Mouse (Mus musculus) heart, adult 18-20 months (tissue): ENCODE results near the gene Rd3. TPM values are rescaled to one million over a fixed set of nuclear protein-coding genes. Genes with fewer than 3 reads are reported as not detected.

Experiments used
- microRNA-seq, 2 experiments: library from miRNA; unstranded; fragments of <30 nt; microRNA quantifications; one replicate each; pipeline ENCODE4 v1.2.0; 2022
- total RNA-seq, 2 experiments: library from RNA; stranded (reverse); gene quantifications; 2 replicates each; pipeline ENCODE4 v1.2.3; 2021

The Rd3 gene
- total RNA-seq, 2 experiments from 2014 or later: 0.15 to 0.26 TPM

Small RNAs within 50 kb of the gene (microRNA-seq; reads per million reads assigned to microRNA genes)
- gene Mir3473c: 0 to 0.38 reads per million in 2 experiments

Other genes with a start within 250 kb of the Rd3 start
- gene Nek2, start 155.9 kb upstream of the Rd3 start, total RNA-seq: under 1 TPM; 0.17 to 0.18 TPM
- gene Slc30a1, start 70.6 kb upstream of the Rd3 start, total RNA-seq: 10 to 100 TPM; 16.4 to 19.5 TPM
- gene Traf5, start 115.2 kb downstream of the Rd3 start, total RNA-seq: 1 to 10 TPM; 5.7 to 6.9 TPM
- gene Rcor3, start 160.7 kb downstream of the Rd3 start, total RNA-seq: 10 to 100 TPM; 26.6 to 30.5 TPM
- under 1 TPM; 0.15 TPM for gene Kcnh1, start 213.4 kb downstream of the Rd3 start, total RNA-seq